Mouse (Mus musculus) heart, embryonic 15.5 days (tissue): ENCODE results near the gene Cdkl4. TPM values are rescaled to one million over a fixed set of nuclear protein-coding genes. Genes with fewer than 3 reads are reported as not detected.

Source experiments
- ATAC-seq: fragments of 200-750 bp; cut with Nextera tagmentation; replicated peaks from 2 replicates; pipeline ENCODE4 v1.8.0; 2017; ENCODE audit warnings: low read depth, moderate TSS enrichment; ENCODE audit not compliant: insufficient number of reproducible peaks, insufficient read depth, low FRiP score
- H3K27ac ChIP-seq: fragments of 300-500 bp; sonication (generic); 2 replicates; pipeline ENCODE4 v1.5.1; 2015; ENCODE audit warnings: mild to moderate bottlenecking, inconsistent platforms
- H3K27me3 ChIP-seq: fragments of 300-500 bp; sonication (generic); 2 replicates; pipeline ENCODE4 v1.6.1; 2015; ENCODE audit warnings: inconsistent platforms
- H3K36me3 ChIP-seq: fragments of 300-500 bp; sonication (generic); 2 replicates; pipeline ENCODE4 v1.6.1; 2015; ENCODE audit warnings: mild to moderate bottlenecking, inconsistent platforms
- H3K4me1 ChIP-seq: fragments of 300-500 bp; sonication (generic); replicated peaks from 2 replicates; pipeline ENCODE4 v1.6.1; 2015; ENCODE audit warnings: inconsistent platforms
- H3K4me2 ChIP-seq: fragments of 300-500 bp; sonication (generic); 2 replicates; pipeline ENCODE4 v1.6.1; 2015; ENCODE audit warnings: inconsistent platforms, mild to moderate bottlenecking, moderate library complexity
- H3K4me3 ChIP-seq: fragments of 300-500 bp; sonication (generic); 2 replicates; pipeline ENCODE4 v1.5.1; 2015; ENCODE audit warnings: mild to moderate bottlenecking, inconsistent platforms
- H3K9ac ChIP-seq: fragments of 300-500 bp; sonication (generic); 2 replicates; pipeline ENCODE4 v1.6.1; 2015; ENCODE audit warnings: mild to moderate bottlenecking, inconsistent platforms
- H3K9me3 ChIP-seq: fragments of 300-500 bp; sonication (generic); replicated peaks from 2 replicates; pipeline ENCODE4 v1.6.1; 2016; ENCODE audit warnings: inconsistent platforms
- WGBS: fragments of 180-500 bp; shearing (Covaris S2); methylation state at CpG from one replicate; pipeline ENCODE4 v1.1.7; 2015; ENCODE audit warnings: mixed read lengths; 5-methylcytosine and 5-hydroxymethylcytosine counted together
- polyA plus RNA-seq: library from polyadenylated mRNA; unstranded; fragments of >200 nt; fragmentation: Nextera tagmentation; extraction: Ambion mirVana; gene quantifications from 2 replicates; pipeline ENCODE4 v1.2.1, GENCODE M21; 2015

Cdkl4 gene
- polyA plus RNA-seq, 1 experiment from 2014 or later, result 0.06 TPM

DNA sequence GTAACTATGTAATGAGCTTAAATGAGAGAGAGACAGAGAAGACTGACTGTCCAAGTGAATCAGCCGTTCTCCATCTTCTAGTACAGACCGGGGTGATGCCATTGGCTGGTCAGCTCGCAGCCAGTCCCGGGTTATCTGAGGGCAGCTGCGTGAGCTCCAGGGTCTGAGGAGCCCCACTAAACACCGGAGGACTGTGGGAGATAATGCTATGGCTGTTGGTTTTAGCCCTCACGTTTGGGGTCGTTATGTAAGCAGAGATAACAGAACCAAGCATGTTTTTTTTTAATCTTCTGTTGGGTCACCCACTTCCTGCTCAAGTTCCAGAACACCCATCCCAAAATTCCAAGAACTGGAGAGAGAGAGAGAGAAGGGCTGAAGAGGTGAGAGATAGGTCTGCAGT, 63.8 kb downstream of the Cdkl4 start:
- Histone ChIP-seq H3K27ac (no peak overlapping the region), H3K4me2 (no peak overlapping the region), H3K9ac (no peak overlapping the region), H3K36me3 (no peaks in the 10 kb centered on the region), H3K9me3 (no peaks in the 10 kb centered on the region), H3K4me1 (no peaks in the 10 kb centered on the region), H3K4me3 (no peak overlapping the region), H3K27me3 (no peaks in the 10 kb centered on the region)
- no peak for ATAC-seq
- 23% methylated on average over 8 of the region's 8 CpGs for WGBS

DNA sequence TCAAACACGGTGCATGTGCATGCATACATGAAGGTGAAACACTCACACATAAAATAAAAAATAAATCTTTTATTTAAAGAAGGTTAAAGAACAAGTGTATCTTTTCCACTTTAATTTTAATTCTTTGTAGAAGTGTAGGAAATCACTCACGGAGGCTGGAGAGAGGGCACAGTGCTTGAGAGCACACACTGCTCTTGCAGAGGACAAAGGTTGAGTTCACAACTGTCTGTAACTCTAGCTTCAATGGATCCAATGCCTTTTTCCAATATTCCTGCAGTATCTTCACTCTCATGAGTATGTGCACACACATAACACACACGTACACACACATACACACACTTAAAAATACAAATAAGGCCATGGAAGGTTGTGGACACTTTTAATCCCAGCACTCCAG, 67.2 kb downstream of the Cdkl4 start:
- 71% methylated on average over 3 of the region's 3 CpGs for WGBS
- H3K4me3 ChIP-seq, result no peak overlapping the region
- no peak overlapping the region for H3K4me2 ChIP-seq
- H3K9me3 ChIP-seq, result no peaks in the 10 kb centered on the region
- no peak overlapping the region for H3K9ac ChIP-seq
- H3K36me3 ChIP-seq, result no peaks in the 10 kb centered on the region
- no peaks in the 10 kb centered on the region for H3K4me1 ChIP-seq
- no peaks in the 10 kb centered on the region for H3K27me3 ChIP-seq
- no peak for ATAC-seq
- no peak overlapping the region for H3K27ac ChIP-seq

DNA sequence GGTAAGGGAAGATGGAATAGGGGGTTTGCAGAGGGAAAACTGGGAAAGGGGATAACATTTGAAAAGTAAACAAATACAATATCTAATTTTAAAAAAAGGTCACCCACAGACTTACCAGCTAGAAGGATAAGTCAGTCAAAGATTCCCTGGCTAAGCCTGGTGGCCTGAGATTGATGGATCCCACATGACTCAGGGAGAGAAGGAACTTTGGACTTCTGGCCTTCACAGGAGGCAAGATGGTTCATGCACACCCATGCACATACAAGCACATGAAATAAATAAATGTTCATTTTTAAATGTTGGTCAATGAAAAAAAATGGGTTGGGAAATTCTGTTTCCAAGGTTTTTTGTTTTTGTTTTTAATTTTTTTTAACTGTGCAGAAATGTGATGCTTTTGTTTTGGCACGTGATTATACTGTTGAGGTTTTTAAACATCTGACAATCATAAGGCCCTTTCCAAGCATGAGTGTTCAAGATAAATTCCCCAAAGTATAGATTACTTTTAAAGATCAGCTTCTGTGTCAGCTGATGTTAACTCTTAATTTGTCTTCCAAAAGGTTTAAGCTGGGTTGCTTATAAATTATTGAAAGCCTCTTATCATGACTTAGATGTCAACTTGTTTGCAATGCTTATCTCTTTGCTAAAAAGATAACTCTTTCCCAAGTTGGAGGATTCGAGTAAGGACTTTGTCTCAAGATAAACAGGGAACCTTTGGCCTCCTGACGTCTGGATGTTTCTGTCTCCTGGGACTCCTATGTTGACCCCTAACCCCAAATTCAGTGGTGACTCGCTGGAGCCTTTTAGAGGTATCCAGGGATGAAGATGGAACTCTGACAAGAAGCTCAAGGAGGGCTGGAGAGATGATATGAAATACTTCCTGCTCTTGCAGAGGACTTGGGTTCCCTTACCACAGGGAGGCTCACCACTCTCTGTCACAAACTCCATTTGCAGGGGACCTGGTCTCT, 67.8 kb downstream of the Cdkl4 start:
- WGBS, result 39% methylated on average over 4 of the region's 4 CpGs
- Histone ChIP-seq H3K27ac (no peak overlapping the region), H3K4me3 (no peak overlapping the region), H3K36me3 (no peaks in the 10 kb centered on the region), H3K27me3 (no peaks in the 10 kb centered on the region), H3K4me1 (no peaks in the 10 kb centered on the region), H3K4me2 (no peak overlapping the region), H3K9me3 (no peaks in the 10 kb centered on the region), H3K9ac (no peak overlapping the region)
- ATAC-seq, result no peak

DNA sequence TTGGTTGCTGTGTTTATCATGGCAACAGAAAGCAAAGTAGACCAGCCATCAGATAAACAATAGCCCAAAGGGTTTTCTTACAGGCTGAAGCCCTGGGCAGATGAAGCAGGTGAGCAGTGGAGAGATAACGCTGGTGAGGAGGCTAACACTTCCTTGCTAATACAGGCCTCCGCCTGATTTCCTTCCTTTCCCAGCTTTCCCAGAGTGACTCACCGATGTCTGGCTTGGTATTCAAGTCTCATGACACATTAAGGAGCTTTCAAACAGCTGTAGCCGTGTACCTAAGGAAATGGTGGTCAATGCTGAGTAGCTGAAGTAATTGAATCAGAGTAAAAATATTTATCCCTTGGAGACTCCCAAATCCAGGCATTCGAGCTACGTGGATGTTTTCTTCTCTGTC, 71.8 kb downstream of the Cdkl4 start:
- no peak overlapping the region for H3K4me3 ChIP-seq
- ATAC-seq, result no peak
- H3K4me2 ChIP-seq, result no peak overlapping the region
- H3K9me3 ChIP-seq, result no peaks in the 10 kb centered on the region
- H3K4me1 ChIP-seq, result no peaks in the 10 kb centered on the region
- 67% methylated on average over 6 of the region's 6 CpGs for WGBS
- no peak overlapping the region for H3K9ac ChIP-seq
- H3K36me3 ChIP-seq, result no peaks in the 10 kb centered on the region
- no peak overlapping the region for H3K27ac ChIP-seq
- H3K27me3 ChIP-seq, result no peaks in the 10 kb centered on the region

DNA sequence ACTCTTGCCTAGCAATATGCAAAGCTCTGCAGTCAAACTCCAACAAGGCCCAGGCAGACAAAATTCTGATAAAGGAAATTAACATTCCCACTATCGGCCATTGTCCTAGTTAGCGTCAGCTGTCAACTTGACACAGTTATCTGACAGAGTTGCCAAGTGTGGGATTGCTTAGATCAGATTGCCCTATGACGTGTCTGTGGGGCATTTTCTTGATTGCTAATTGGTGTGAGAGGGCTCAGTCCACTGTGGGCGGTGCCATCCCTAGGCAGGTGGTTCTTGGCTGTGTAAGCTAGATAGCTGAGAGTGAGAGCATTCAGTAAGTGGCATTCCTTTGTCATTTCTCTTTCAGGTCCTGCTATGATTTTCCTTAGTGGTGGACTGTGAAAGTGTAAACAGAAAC, 72.3 kb downstream of the Cdkl4 start:
- Histone ChIP-seq H3K4me2 (no peak overlapping the region), H3K36me3 (no peaks in the 10 kb centered on the region)
- 71% methylated on average over 4 of the region's 4 CpGs for WGBS

DNA sequence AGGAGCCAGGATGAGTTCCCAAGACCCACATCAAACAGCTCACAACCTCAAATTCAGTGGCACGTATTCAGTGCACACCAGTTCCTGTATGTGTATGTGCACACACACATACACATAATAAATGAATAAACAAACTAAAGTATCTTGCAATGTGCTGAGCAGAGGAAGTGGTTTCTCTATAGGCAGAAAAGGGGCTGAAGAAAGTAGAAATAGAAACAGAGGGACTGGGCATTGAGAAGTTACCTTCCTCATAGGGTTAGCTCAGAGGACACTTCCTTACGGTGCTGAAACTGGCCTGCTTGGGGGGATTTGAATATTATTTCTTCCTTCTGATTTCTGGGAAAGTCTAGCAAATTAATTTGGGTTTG, 75.8 kb downstream of the Cdkl4 start:
- Histone ChIP-seq H3K36me3 (no peaks in the 10 kb centered on the region), H3K4me2 (no peak overlapping the region), H3K4me1 (no peaks in the 10 kb centered on the region), H3K4me3 (no peak overlapping the region), H3K9ac (no peak overlapping the region), H3K27ac (no peak overlapping the region), H3K9me3 (no peaks in the 10 kb centered on the region), H3K27me3 (no peaks in the 10 kb centered on the region)
- 71% methylated on average over 2 of the region's 2 CpGs for WGBS
- no peak for ATAC-seq

More for the DNA sequence above, 72.3 kb downstream of the Cdkl4 start:
- ATAC-seq, result no peak
- no peak overlapping the region for H3K9ac ChIP-seq
- no peaks in the 10 kb centered on the region for H3K4me1 ChIP-seq
- no peaks in the 10 kb centered on the region for H3K9me3 ChIP-seq
- H3K27ac ChIP-seq, result no peak overlapping the region
- H3K27me3 ChIP-seq, result no peaks in the 10 kb centered on the region
- no peak overlapping the region for H3K4me3 ChIP-seq

DNA sequence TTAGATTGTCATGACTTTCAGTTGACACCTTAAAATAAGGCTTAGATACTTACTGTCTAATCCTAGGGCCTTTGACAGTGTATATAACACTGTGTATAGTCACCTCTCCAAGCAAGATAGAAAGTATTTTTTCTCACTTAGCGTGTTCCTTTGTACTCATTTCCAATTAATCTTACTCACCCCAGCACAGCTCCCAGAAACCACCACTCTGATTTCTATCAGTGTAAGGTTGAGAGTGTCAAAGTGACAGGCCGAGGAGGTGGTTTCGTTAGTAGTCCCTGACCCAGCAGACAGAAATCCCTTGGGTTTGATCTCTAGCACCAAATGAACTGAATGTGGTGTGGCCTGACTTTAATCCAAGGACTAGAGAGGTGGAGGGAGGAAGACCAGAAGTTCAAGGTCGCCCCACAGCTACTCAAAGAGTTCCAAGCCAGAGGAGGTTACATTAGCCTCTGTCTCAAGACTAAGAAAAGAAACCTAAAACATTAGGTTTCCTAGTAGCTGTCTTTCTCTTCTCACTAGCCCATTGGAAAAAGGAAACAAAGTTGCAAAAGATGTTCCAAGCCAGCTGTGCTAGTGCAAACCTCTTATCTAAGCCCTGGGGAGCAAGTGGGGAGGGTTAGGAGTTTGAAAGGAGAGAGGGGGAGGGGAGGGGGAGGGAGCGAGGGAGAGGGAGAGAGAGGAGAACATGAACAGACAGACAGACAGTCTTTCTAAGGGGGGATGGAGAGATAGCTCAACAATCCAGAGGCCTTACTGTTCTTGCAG, 76.4 kb downstream of the Cdkl4 start:
- Histone ChIP-seq H3K36me3 (no peaks in the 10 kb centered on the region), H3K27ac (no peak overlapping the region), H3K4me3 (no peak overlapping the region), H3K4me2 (no peak overlapping the region), H3K27me3 (no peaks in the 10 kb centered on the region), H3K9ac (no peak overlapping the region), H3K9me3 (no peaks in the 10 kb centered on the region), H3K4me1 (no peaks in the 10 kb centered on the region)
- WGBS, result 50% methylated on average over 5 of the region's 5 CpGs
- no peak for ATAC-seq

DNA sequence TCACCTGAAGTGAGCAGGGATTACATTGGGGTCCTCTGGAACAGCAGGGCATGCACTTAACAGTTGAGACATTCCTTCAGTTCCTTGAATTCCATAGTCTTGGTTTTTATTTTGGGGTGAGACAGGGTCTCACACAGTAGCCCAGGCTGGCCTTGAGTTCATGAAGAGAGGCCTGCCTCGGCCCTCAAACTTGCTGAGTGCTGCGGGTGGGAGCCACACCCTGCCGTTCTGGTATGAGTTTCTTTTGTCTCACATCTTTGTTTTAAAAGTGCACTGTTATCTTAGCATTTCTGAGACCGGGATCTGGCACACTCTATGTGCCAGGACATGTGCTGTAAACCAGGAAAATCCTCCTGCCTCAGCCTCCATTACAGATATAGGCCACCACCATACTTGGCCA, 77.6 kb downstream of the Cdkl4 start:
- H3K27ac ChIP-seq, result no peak overlapping the region
- no peak overlapping the region for H3K4me2 ChIP-seq
- whole genome bisulfite sequencing, result 72% methylated on average over 4 of the region's 4 CpGs
- no peak for ATAC-seq
- H3K9ac ChIP-seq, result no peak overlapping the region
- no peaks in the 10 kb centered on the region for H3K9me3 ChIP-seq
- H3K36me3 ChIP-seq, result no peaks in the 10 kb centered on the region
- H3K4me3 ChIP-seq, result no peak overlapping the region
- H3K4me1 ChIP-seq, result no peaks in the 10 kb centered on the region
- H3K27me3 ChIP-seq, result no peaks in the 10 kb centered on the region

DNA sequence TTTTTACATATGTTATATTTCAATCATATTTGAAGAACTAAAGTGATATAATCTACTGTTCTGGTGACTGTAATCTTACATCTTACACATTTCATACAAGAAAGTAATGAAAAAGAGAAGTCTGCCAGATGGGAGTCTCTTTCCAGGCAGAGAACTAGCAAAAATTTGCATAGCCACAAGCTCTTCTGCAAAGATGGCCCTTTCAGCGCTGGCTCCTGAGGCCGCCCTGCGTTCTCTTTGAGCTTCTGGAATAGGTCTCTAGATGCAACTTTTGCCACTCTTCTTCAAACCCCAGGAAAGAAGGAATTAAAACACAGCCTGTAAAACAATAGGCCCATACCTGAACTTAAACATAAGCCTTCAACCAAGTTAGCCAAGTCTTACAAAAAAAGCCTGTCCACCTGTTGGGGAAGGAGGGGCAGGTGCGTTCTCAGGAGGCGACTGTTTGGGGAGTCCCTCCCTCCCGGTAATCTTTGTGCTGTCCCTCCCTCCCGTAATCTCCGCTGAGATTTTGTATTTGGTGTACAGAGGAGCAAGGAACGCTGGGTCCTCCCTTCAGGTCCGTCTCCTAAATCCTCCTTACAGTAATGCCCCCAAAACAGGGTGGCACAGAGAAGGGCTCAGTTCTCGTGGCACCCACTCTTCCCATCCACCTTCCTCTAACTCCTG, 78.9 kb downstream of the Cdkl4 start:
- no peak overlapping the region for H3K9ac ChIP-seq
- no peak overlapping the region for H3K27ac ChIP-seq
- no peaks in the 10 kb centered on the region for H3K36me3 ChIP-seq
- H3K4me1 ChIP-seq, result no peaks in the 10 kb centered on the region
- ATAC-seq, result no peak
- no peak overlapping the region for H3K4me2 ChIP-seq
- H3K27me3 ChIP-seq, result no peaks in the 10 kb centered on the region
- no peaks in the 10 kb centered on the region for H3K9me3 ChIP-seq
- WGBS, result 64% methylated on average over 11 of the region's 11 CpGs
- no peak overlapping the region for H3K4me3 ChIP-seq

DNA sequence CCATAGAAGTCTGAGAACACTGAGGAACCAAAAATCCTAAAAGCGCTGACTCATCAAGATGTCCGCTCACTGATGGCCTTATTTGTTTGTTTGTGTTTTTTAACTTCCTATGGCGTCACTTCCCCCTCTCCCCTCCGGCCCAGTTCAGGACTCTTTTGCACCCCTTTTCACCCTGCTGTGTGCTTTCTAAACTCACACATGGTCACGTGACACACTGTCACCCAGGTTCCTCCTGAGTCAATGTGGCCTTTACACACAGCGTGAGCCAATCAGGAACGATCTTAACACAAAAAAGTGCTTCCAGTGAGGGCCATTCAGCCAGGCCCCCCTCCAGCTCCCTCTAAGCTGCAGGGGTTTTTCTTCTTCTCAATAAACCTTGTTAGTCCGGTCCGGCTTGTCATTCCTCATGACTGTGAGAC, 80.4 kb downstream of the Cdkl4 start:
- Histone ChIP-seq H3K9me3 (no peaks in the 10 kb centered on the region), H3K27ac (no peak overlapping the region), H3K4me3 (no peak overlapping the region), H3K4me2 (no peak overlapping the region), H3K9ac (no peak overlapping the region), H3K36me3 (no peaks in the 10 kb centered on the region), H3K4me1 (no peaks in the 10 kb centered on the region), H3K27me3 (no peaks in the 10 kb centered on the region)
- no peak for ATAC-seq
- 78% methylated on average over 9 of the region's 9 CpGs for WGBS

DNA sequence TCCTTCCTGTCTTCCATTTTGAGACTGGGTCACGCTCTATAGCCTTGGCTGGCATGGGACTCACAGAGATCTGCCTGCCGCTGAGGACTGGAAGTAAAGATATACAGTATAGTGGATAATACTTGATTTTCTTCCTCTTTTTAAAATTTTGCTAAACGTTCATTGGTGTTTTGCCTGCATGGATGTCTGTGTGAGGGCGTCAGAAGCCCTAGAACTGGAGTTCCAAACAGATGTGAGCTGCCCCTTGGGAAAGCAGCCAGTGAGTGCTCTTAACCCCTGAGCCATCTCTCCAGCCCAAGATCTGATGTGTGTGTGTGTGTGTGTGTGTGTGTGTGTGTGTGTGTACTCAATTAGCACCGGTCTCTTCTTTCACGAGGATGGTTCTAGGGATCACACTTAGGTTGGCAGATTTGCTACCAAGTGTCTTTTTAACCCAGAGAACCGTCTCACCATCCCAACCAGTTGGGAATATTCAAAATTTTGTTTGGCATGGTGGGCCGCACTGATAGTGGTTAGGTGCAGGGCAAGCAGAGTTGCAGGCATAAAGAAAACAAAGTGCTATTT, 80.9 kb downstream of the Cdkl4 start:
- no peak overlapping the region for H3K27ac ChIP-seq
- no peaks in the 10 kb centered on the region for H3K27me3 ChIP-seq
- no peaks in the 10 kb centered on the region for H3K36me3 ChIP-seq
- H3K4me2 ChIP-seq, result no peak overlapping the region
- no peaks in the 10 kb centered on the region for H3K4me1 ChIP-seq
- ATAC-seq, result no peak
- H3K9me3 ChIP-seq, result no peaks in the 10 kb centered on the region
- no peak overlapping the region for H3K9ac ChIP-seq
- WGBS, result 84% methylated on average over 8 of the region's 8 CpGs
- no peak overlapping the region for H3K4me3 ChIP-seq
